Mouse (Mus musculus): ENCODE measurements around the gene Trim15. TPM values are rescaled to one million over a fixed set of nuclear protein-coding genes. Genes with fewer than 3 reads are reported as not detected.
A peak's percentile ranks its signal among the peaks of the same experiment; 100 is the strongest.

Gene Trim15
- total and polyA plus RNA-seq, 2 experiments, result not detected

- Histone ChIP-seq H3K79me2 (ENCODE audit: control insufficient read depth, insufficient read depth, low read length) (no peaks in the 10 kb centered on the region), H3K27me3 (ENCODE audit: control insufficient read depth, insufficient read depth, low read length) (no peaks in the 10 kb centered on the region), H3K9ac (ENCODE audit: low read depth, low read length) (no peak overlapping the region), H3K4me1 (ENCODE audit: control insufficient read depth, insufficient read depth, low read length) (no peaks in the 10 kb centered on the region), H3K27ac (replicated peaks; ENCODE audit: insufficient read depth, low read depth, low read length) (no peak overlapping the region), H3K36me3 (ENCODE audit: control insufficient read depth, insufficient read depth, low read length) (peaks cover 20% of the 10 kb centered on the region), H3K4me3 (ENCODE audit: insufficient read depth, low read depth, low read length) (no peak overlapping the region)
- TF ChIP-seq CTCF (IDR thresholded peaks at IDR 0.05; ENCODE audit: low read depth, low read length) (no peak), POLR2A (IDR thresholded peaks at IDR 0.05; ENCODE audit: extremely low read depth, insufficient read depth, low read length) (no peak)
- WGBS, result 12% methylated on average over 2 of the region's 2 CpGs
- DNase-seq (ENCODE audit: extremely low read depth, low read depth, low spot score), result no peak
Measured at GRCm38 (mm10) chr17:36861680-36862079, 5.3 kb downstream of the Trim15 start.

GRCm38 (mm10) chr17:36858181-36858580, 8.8 kb downstream of the Trim15 start:
- Histone ChIP-seq H3K4me3 (ENCODE audit: insufficient read depth, low read depth, low read length) (no peak overlapping the region), H3K36me3 (ENCODE audit: control insufficient read depth, insufficient read depth, low read length) (peaks cover 48% of the 10 kb centered on the region), H3K79me2 (ENCODE audit: control insufficient read depth, insufficient read depth, low read length) (no peaks in the 10 kb centered on the region), H3K4me1 (ENCODE audit: control insufficient read depth, insufficient read depth, low read length) (no peaks in the 10 kb centered on the region), H3K27ac (replicated peaks; ENCODE audit: insufficient read depth, low read depth, low read length) (no peak overlapping the region), H3K27me3 (ENCODE audit: control insufficient read depth, insufficient read depth, low read length) (no peaks in the 10 kb centered on the region), H3K9ac (ENCODE audit: low read depth, low read length) (no peak overlapping the region)
- TF ChIP-seq CTCF (IDR thresholded peaks at IDR 0.05; ENCODE audit: low read depth, low read length) (no peak), POLR2A (IDR thresholded peaks at IDR 0.05; ENCODE audit: extremely low read depth, insufficient read depth, low read length) (no peak)
- DNase-seq (ENCODE audit: extremely low read depth, low read depth, low spot score), result no peak
- 86% methylated on average over 3 of the region's 3 CpGs for WGBS

- H3K9ac ChIP-seq (ENCODE audit: low read depth, low read length), result no peak overlapping the region
- no peaks in the 10 kb centered on the region for H3K27me3 ChIP-seq (ENCODE audit: control insufficient read depth, insufficient read depth, low read length)
- DNase-seq (ENCODE audit: extremely low read depth, low read depth, low spot score), result peak; percentile 59
- TF ChIP-seq CTCF (IDR thresholded peaks at IDR 0.05; ENCODE audit: low read depth, low read length) (no peak), POLR2A (IDR thresholded peaks at IDR 0.05; ENCODE audit: extremely low read depth, insufficient read depth, low read length) (no peak)
- H3K4me3 ChIP-seq (ENCODE audit: insufficient read depth, low read depth, low read length), result no peak overlapping the region
- no peaks in the 10 kb centered on the region for H3K79me2 ChIP-seq (ENCODE audit: control insufficient read depth, insufficient read depth, low read length)
- no peak overlapping the region for H3K27ac ChIP-seq (replicated peaks; ENCODE audit: insufficient read depth, low read depth, low read length)
- peaks cover 65% of the 10 kb centered on the region for H3K36me3 ChIP-seq (ENCODE audit: control insufficient read depth, insufficient read depth, low read length)
- no peaks in the 10 kb centered on the region for H3K4me1 ChIP-seq (ENCODE audit: control insufficient read depth, insufficient read depth, low read length)
- WGBS, result 50% methylated on average over 4 of the region's 4 CpGs
Measured at GRCm38 (mm10) chr17:36856236-36856635, 10.8 kb downstream of the Trim15 start.

- Histone ChIP-seq H3K27ac (replicated peaks; ENCODE audit: insufficient read depth, low read depth, low read length) (no peak overlapping the region), H3K4me3 (ENCODE audit: insufficient read depth, low read depth, low read length) (no peak overlapping the region), H3K79me2 (ENCODE audit: control insufficient read depth, insufficient read depth, low read length) (no peaks in the 10 kb centered on the region), H3K9ac (ENCODE audit: low read depth, low read length) (no peak overlapping the region), H3K36me3 (ENCODE audit: control insufficient read depth, insufficient read depth, low read length) (peaks cover 70% of the 10 kb centered on the region), H3K27me3 (ENCODE audit: control insufficient read depth, insufficient read depth, low read length) (no peaks in the 10 kb centered on the region), H3K4me1 (ENCODE audit: control insufficient read depth, insufficient read depth, low read length) (no peaks in the 10 kb centered on the region)
- no peak for TF ChIP-seq POLR2A (IDR thresholded peaks at IDR 0.05; ENCODE audit: extremely low read depth, insufficient read depth, low read length)
- no peak for TF ChIP-seq CTCF (IDR thresholded peaks at IDR 0.05; ENCODE audit: low read depth, low read length)
- WGBS, result 93% methylated on average over 3 of the region's 3 CpGs
- DNase-seq (ENCODE audit: extremely low read depth, low read depth, low spot score), result no peak
Measured at GRCm38 (mm10) chr17:36855484-36855883, 11.5 kb downstream of the Trim15 start.

- Histone ChIP-seq H3K4me1 (ENCODE audit: control insufficient read depth, insufficient read depth, low read length) (0 out of 2 replicates have a peak, but pooled peaks cover 3% of the 10 kb centered on the region), H3K27ac (replicated peaks; ENCODE audit: insufficient read depth, low read depth, low read length) (no peak overlapping the region), H3K9ac (ENCODE audit: low read depth, low read length) (no peak overlapping the region), H3K36me3 (ENCODE audit: control insufficient read depth, insufficient read depth, low read length) (peaks cover 50% of the 10 kb centered on the region), H3K4me3 (ENCODE audit: insufficient read depth, low read depth, low read length) (no peak overlapping the region), H3K27me3 (ENCODE audit: control insufficient read depth, insufficient read depth, low read length) (no peaks in the 10 kb centered on the region), H3K79me2 (ENCODE audit: control insufficient read depth, insufficient read depth, low read length) (no peaks in the 10 kb centered on the region)
- TF ChIP-seq POLR2A (IDR thresholded peaks at IDR 0.05; ENCODE audit: extremely low read depth, insufficient read depth, low read length) (no peak), CTCF (IDR thresholded peaks at IDR 0.05; ENCODE audit: low read depth, low read length) (no peak)
- DNase-seq (ENCODE audit: extremely low read depth, low read depth, low spot score), result no peak
- WGBS, result 50% methylated on average over 5 of the region's 5 CpGs
Measured at GRCm38 (mm10) chr17:36851627-36852026, 15.4 kb downstream of the Trim15 start.

DNA sequence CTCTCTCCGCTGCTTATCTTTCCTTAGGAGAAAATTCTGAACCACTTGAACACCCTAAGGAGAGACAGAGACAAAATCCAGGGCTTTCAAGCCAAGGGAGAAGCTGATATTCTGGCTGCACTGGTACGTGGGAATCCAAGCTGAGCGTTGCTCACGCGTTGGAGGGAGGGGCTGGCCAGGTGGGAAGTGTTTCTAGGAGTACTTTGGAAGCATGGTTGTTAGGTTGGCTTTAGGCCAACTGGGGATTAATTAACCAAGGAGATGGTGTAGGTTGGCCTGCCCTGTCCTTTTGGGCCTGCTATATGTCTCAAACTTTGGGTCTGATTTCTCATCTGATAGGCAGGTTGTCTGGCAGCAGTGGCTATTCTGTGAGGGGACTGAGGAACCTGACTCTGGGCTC, 15.8 kb downstream of the Trim15 start:
- Histone ChIP-seq H3K36me3 (ENCODE audit: control insufficient read depth, insufficient read depth, low read length) (peaks cover 46% of the 10 kb centered on the region), H3K9ac (ENCODE audit: low read depth, low read length) (no peak overlapping the region), H3K4me3 (ENCODE audit: insufficient read depth, low read depth, low read length) (no peak overlapping the region), H3K4me1 (ENCODE audit: control insufficient read depth, insufficient read depth, low read length) (0 out of 2 replicates have a peak, but pooled peaks cover 3% of the 10 kb centered on the region), H3K79me2 (ENCODE audit: control insufficient read depth, insufficient read depth, low read length) (no peaks in the 10 kb centered on the region; the same call in 1 of the 2 replicates), H3K27ac (replicated peaks; ENCODE audit: insufficient read depth, low read depth, low read length) (no peak overlapping the region), H3K27me3 (ENCODE audit: control insufficient read depth, insufficient read depth, low read length) (no peaks in the 10 kb centered on the region)
- 76% methylated on average over 5 of the region's 5 CpGs for WGBS
- DNase-seq (ENCODE audit: extremely low read depth, low read depth, low spot score), result no peak
- TF ChIP-seq CTCF (IDR thresholded peaks at IDR 0.05; ENCODE audit: low read depth, low read length) (no peak), POLR2A (IDR thresholded peaks at IDR 0.05; ENCODE audit: extremely low read depth, insufficient read depth, low read length) (no peak)
